Mouse (Mus musculus): ENCODE results near the gene Gm10061. TPM values are rescaled to one million over a fixed set of nuclear protein-coding genes. Genes with fewer than 3 reads are reported as not detected.

Gene Gm10061
- not detected in 2 replicates for polyA plus RNA-seq (2012; rRNA removed)

GRCm38 (mm10) chr16:89150786-89151185 is at the start of gene Gm10061:
Gene Gm10061, plus strand, starts transcription at chr16:89151086.

GRCm38 (mm10) chr16:89140551-89140950 is 10.3 kb upstream of the Gm10061 start, which contains the start of gene Gm6358:
Gene Gm6358, plus strand, starts transcription at chr16:89140851.

GRCm38 (mm10) chr16:89157652-89158051 is 6.8 kb downstream of the Gm10061 start, which contains the start of gene Gm9789:
Gene Gm9789, plus strand, starts transcription at chr16:89157952.

GRCm38 (mm10) chr16:89169190-89169589 is 18.3 kb downstream of the Gm10061 start, which contains the start of gene Gm7735:
Gene Gm7735, plus strand, starts transcription at chr16:89169490.

GRCm38 (mm10) chr16:89174435-89174834 is 23.5 kb downstream of the Gm10061 start, which contains the start of gene 1110057P08Rik:
Gene 1110057P08Rik, plus strand, starts transcription at chr16:89174735.

Other genes with a start within 250 kb of the Gm10061 start
- gene Krtap19-9b, start 218.8 kb upstream of the Gm10061 start, polyA plus RNA-seq (2012; rRNA removed) = not detected in 2 replicates
- gene Krtap16-3, start 188.2 kb upstream of the Gm10061 start, polyA plus RNA-seq (2012; rRNA removed) = not detected in 2 replicates
- gene Krtap22-2, start 140.3 kb upstream of the Gm10061 start, polyA plus RNA-seq (2012; rRNA removed) = not detected in 2 replicates
- not detected in 2 replicates for gene Gm10229, start 135.8 kb upstream of the Gm10061 start, polyA plus RNA-seq (2012; rRNA removed)
- not detected in 2 replicates for gene Krtap6-1, start 119.4 kb upstream of the Gm10061 start, polyA plus RNA-seq (2012; rRNA removed)
- gene Gm10228, start 109.6 kb upstream of the Gm10061 start, polyA plus RNA-seq (2012; rRNA removed) = not detected in 2 replicates
- not detected in 2 replicates for gene Krtap6-5, start 103.2 kb upstream of the Gm10061 start, polyA plus RNA-seq (2012; rRNA removed)
- gene 1110025L11Rik, start 87.1 kb upstream of the Gm10061 start, polyA plus RNA-seq (2012; rRNA removed) = not detected in 2 replicates
- gene Krtap6-3, start 67.1 kb upstream of the Gm10061 start, polyA plus RNA-seq (2012; rRNA removed) = not detected in 2 replicates
- gene Gm6358, start 10.2 kb upstream of the Gm10061 start, polyA plus RNA-seq (2012; rRNA removed) = not detected in 2 replicates
- gene Gm9789, start 6.9 kb downstream of the Gm10061 start, polyA plus RNA-seq (2012; rRNA removed) = not detected in 2 replicates
- not detected in 2 replicates for gene Gm7735, start 18.4 kb downstream of the Gm10061 start, polyA plus RNA-seq (2012; rRNA removed)
- gene 1110057P08Rik, start 23.6 kb downstream of the Gm10061 start, polyA plus RNA-seq (2012; rRNA removed) = not detected in 2 replicates
- gene Krtap20-2, start 54.8 kb downstream of the Gm10061 start, polyA plus RNA-seq (2012; rRNA removed) = not detected in 2 replicates